Mouse (Mus musculus): ENCODE results near the gene Zfp1.

Zfp1 gene

GRCm38 (mm10) chr8:111643264-111644141 lies at the start of gene Zfp1:
Gene Zfp1 (plus strand): TSS chr8:111643401.
- peak; percentile 85 to 88 for DNase-seq

- no peak for DNase-seq
Measured at GRCm38 (mm10) chr8:111594044-111594840, 49.0 kb upstream of the Zfp1 start.

- no peak for DNase-seq
Measured at GRCm38 (mm10) chr8:111594951-111595350, 48.2 kb upstream of the Zfp1 start.

- peak; percentile 61 to 64 for DNase-seq
Measured at GRCm38 (mm10) chr8:111595712-111596484, 47.3 kb upstream of the Zfp1 start.

- DNase-seq = no peak
Measured at GRCm38 (mm10) chr8:111596485-111596821, 46.7 kb upstream of the Zfp1 start.

- no peak for DNase-seq
Measured at GRCm38 (mm10) chr8:111597310-111597709, 45.9 kb upstream of the Zfp1 start.

- no peak for DNase-seq
Measured at GRCm38 (mm10) chr8:111599707-111600444, 43.3 kb upstream of the Zfp1 start.

- no peak for DNase-seq
Measured at GRCm38 (mm10) chr8:111602050-111602449, 41.2 kb upstream of the Zfp1 start.

GRCm38 (mm10) chr8:111604986-111605385 lies 38.2 kb upstream of the Zfp1 start:
- DNase-seq = no peak

GRCm38 (mm10) chr8:111606961-111607360 lies 36.2 kb upstream of the Zfp1 start:
- DNase-seq = no peak

- no peak for DNase-seq
Measured at GRCm38 (mm10) chr8:111607414-111607813, 35.8 kb upstream of the Zfp1 start.

GRCm38 (mm10) chr8:111613181-111613580 lies 30.0 kb upstream of the Zfp1 start:
- no peak for DNase-seq

- DNase-seq = no peak
Measured at GRCm38 (mm10) chr8:111614786-111615701, 28.2 kb upstream of the Zfp1 start.

GRCm38 (mm10) chr8:111617812-111618211 lies 25.4 kb upstream of the Zfp1 start:
- DNase-seq = no peak

- no peak for DNase-seq
Measured at GRCm38 (mm10) chr8:111618273-111618672, 24.9 kb upstream of the Zfp1 start.

- DNase-seq = no peak
Measured at GRCm38 (mm10) chr8:111619936-111620335, 23.3 kb upstream of the Zfp1 start.

GRCm38 (mm10) chr8:111622104-111622503 lies 21.1 kb upstream of the Zfp1 start:
- no peak for DNase-seq

GRCm38 (mm10) chr8:111622553-111622952 lies 20.6 kb upstream of the Zfp1 start:
- no peak for DNase-seq

GRCm38 (mm10) chr8:111624081-111624852 lies 18.9 kb upstream of the Zfp1 start:
- DNase-seq = no peak

GRCm38 (mm10) chr8:111624853-111625221 lies 18.4 kb upstream of the Zfp1 start:
- DNase-seq = no peak

All from spleen, adult 18-20 months (tissue).